Mouse (Mus musculus) bone marrow macrophage, adult 2 months (primary cell): Measurements from ENCODE around the gene Dll4.

Experiments
- CTCF ChIP-seq: IDR thresholded peaks from 2 replicates; pipeline ENCODE4 v1.5.1; 2012; ENCODE audit warnings: low read depth, mild to moderate bottlenecking, low read length, moderate library complexity
- POLR2A ChIP-seq: IDR thresholded peaks from 2 replicates; pipeline ENCODE4 v1.6.1; 2012; ENCODE audit warnings: mild to moderate bottlenecking, low read depth, low read length, borderline replicate concordance

DNA sequence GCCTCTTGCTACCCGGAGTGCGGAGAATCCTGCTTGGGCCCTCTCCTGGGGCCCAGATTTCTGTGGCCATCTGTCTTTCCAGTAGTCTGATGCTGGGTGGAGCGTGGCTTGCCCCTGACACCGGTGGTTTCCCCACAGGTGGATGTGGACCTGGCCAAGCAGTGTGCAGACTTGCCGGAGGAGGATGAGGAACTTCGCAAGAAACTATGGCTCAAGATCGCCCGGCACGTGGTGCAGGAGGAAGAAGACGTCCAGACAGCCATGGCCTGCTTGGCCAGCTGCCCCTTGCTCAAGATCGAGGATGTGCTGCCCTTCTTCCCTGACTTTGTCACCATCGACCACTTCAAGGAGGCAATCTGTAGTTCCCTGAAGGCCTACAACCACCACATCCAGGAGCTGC, 28.8 kb upstream of the Dll4 start:
- TF ChIP-seq POLR2A = no peak
- no peak for TF ChIP-seq CTCF
